Mouse (Mus musculus) lung, embryonic 16.5 days (tissue): Measurements from ENCODE around the gene Cd40. TPM values are rescaled to one million over a fixed set of nuclear protein-coding genes. Genes with fewer than 3 reads are reported as not detected.

Experiments used
- ATAC-seq: fragments of 200-750 bp; cut with Nextera tagmentation; 2 replicates; pipeline ENCODE4 v1.8.0; 2017; ENCODE audit warnings: low read depth, mild to moderate bottlenecking, moderate library complexity
- H3K27ac ChIP-seq: fragments of 300-500 bp; sonication (generic); 2 replicates; pipeline ENCODE4 v1.5.1; 2014; ENCODE audit warnings: mild to moderate bottlenecking, control low read depth, low read length
- H3K27me3 ChIP-seq: fragments of 300-500 bp; sonication (generic); 2 replicates; pipeline ENCODE4 v1.6.1; 2014; ENCODE audit warnings: low read depth, low read length, mixed read lengths; ENCODE audit not compliant: control insufficient read depth, insufficient read depth
- H3K36me3 ChIP-seq: fragments of 300-500 bp; sonication (generic); 2 replicates; pipeline ENCODE4 v1.6.1; 2014; ENCODE audit warnings: low read length; ENCODE audit not compliant: control insufficient read depth, insufficient read depth
- H3K4me1 ChIP-seq: fragments of 300-500 bp; sonication (generic); replicated peaks from 2 replicates; pipeline ENCODE4 v1.6.1; 2014; ENCODE audit warnings: low read length, mixed read lengths; ENCODE audit not compliant: control insufficient read depth, insufficient read depth
- H3K4me2 ChIP-seq: fragments of 300-500 bp; sonication (generic); 2 replicates; pipeline ENCODE4 v1.6.1; 2014; ENCODE audit warnings: low read depth, low read length, control low read depth
- H3K4me3 ChIP-seq: fragments of 300-500 bp; sonication (generic); 2 replicates; pipeline ENCODE4 v1.5.1; 2014; ENCODE audit warnings: mild to moderate bottlenecking, low read length, control low read depth
- H3K9ac ChIP-seq: fragments of 300-500 bp; sonication (generic); 2 replicates; pipeline ENCODE4 v1.6.1; 2014; ENCODE audit warnings: low read length, control low read depth
- H3K9me3 ChIP-seq: fragments of 300-500 bp; sonication (generic); 2 replicates; pipeline ENCODE4 v1.6.1; 2016; ENCODE audit warnings: low read length; ENCODE audit not compliant: control insufficient read depth
- WGBS: fragments of 180-500 bp; shearing (Covaris S2); extraction: QIAGEN DNeasy Blood & Tissue Kit; methylation state at CpG from one replicate; pipeline ENCODE4 v1.1.7; 2014; 5-methylcytosine and 5-hydroxymethylcytosine counted together
- polyA plus RNA-seq: library from polyadenylated mRNA; unstranded; fragments of >200 nt; fragmentation: Nextera tagmentation; extraction: Ambion mirVana; gene quantifications from 2 replicates; pipeline ENCODE4 v1.2.1, GENCODE M21; 2015

Cd40 gene
- polyA plus RNA-seq, 1 experiment from 2014 or later = 41.9 TPM

DNA sequence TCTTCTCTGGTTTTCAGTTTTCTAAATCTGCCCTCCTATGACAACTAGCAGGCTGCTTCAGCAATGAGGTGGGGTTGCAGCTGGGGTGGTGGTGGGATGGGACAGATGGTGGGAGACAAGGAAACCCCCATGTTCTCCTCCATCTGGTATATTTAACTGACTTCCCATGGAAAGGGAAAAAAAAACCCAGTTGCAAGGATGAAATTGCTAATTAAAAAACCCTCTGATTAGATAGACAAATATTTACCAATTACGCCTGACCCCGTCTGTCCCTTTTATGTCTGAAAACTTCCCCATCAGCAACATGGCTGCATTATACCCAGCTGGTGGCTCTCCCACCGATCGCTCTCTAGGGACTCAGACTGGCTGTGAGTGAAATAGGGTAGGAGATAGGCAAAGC, 31.2 kb downstream of the Cd40 start:
- Histone ChIP-seq H3K36me3 (no peaks in the 10 kb centered on the region), H3K9ac (no peak overlapping the region), H3K9me3 (no peaks in the 10 kb centered on the region), H3K27me3 (no peaks in the 10 kb centered on the region), H3K27ac (no peak overlapping the region), H3K4me2 (no peak overlapping the region), H3K4me1 (no peaks in the 10 kb centered on the region), H3K4me3 (no peak overlapping the region)
- 67% methylated on average over 4 of the region's 4 CpGs for WGBS
- no peak for ATAC-seq

DNA sequence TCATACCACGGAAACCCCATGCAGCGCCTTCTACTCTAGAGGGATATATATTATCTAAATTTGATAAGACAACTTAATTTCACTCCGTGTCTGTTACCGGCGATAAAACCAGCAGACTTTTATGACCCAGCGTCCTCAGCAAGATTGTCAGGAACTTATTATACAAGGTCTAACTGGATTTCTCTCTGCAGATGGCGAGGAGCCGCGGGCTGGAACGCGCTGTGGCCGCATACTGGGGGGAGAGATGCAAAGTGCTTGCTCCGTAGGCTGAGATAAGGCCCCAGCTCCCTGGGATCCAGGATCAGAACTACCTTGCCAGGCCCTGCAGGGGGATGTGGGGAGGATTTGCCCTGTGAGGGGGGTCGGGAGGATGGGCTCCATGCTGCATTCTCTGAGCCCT, 34.0 kb downstream of the Cd40 start:
- Histone ChIP-seq H3K27ac (no peak overlapping the region), H3K9me3 (no peaks in the 10 kb centered on the region), H3K9ac (no peak overlapping the region), H3K27me3 (no peaks in the 10 kb centered on the region; the same call in 1 of the 2 replicates), H3K4me2 (no peak overlapping the region), H3K36me3 (no peaks in the 10 kb centered on the region), H3K4me1 (no peaks in the 10 kb centered on the region), H3K4me3 (no peak overlapping the region)
- ATAC-seq = no peak
- 36% methylated on average over 14 of the region's 14 CpGs for WGBS

DNA sequence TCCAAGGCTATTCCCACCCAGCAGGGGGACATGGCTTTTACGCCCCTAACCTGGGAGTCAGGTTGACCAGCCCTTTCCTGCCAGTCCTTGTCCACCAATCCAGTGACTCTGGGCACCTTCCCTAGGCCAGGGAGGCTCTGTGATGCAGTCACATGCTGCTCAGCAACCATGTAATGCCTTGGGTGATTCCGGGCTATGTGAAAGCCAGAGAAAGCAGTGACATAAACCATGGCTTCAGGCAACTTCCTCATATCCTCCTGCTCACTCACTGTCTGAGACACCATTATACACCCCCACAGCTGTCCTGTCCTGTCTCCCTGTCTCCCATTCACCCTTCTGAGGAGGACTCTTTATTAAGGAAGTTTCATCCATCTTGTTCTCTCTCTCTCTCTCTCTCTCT, 35.2 kb downstream of the Cd40 start, which contains the start of gene 1700025C18Rik:
TSS of gene 1700025C18Rik (minus strand) at position 101 of the 400 bp plus-strand sequence.
- WGBS = 88% methylated on average over 2 of the region's 2 CpGs

DNA sequence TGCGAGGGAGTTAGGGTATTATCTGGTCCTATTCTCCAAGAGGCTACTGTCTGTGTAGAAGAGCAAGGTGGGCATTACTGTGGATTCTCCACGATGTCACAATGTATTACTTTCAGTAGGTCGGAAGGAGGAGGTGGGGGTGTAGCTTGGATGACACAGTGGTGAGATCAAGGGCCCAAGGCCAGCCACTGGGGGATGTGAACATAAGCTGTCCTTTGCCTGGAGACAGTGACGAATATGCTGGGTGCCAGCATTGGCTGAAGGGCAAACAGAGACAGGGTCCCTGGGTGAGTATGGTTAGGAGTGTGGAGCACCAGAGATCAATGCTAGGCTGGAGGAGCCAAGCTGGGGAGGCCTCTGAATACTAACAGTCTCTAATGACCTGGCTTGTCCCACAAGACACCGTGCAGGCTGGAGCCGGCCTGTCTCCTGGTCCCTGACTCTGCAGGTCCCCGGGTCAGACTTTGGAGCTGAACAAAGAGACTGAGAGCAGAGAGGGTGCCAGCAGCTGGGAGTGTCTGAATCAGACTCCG, 36.1 kb downstream of the Cd40 start:
- Histone ChIP-seq H3K36me3 (no peaks in the 10 kb centered on the region), H3K27me3 (peaks cover 3% of the 10 kb centered on the region; the same call in 1 of the 2 replicates), H3K9ac (no peak overlapping the region), H3K9me3 (no peaks in the 10 kb centered on the region), H3K4me3 (no peak overlapping the region), H3K4me2 (no peak overlapping the region), H3K4me1 (no peaks in the 10 kb centered on the region), H3K27ac (no peak overlapping the region)
- ATAC-seq = no peak
- 56% methylated on average over 8 of the region's 8 CpGs for WGBS

More for the DNA sequence above, 35.2 kb downstream of the Cd40 start, which contains the start of gene 1700025C18Rik:
- no peaks in the 10 kb centered on the region for H3K4me1 ChIP-seq
- H3K4me3 ChIP-seq = no peak within 1 kb of the TSS
- no peak within 1 kb of the TSS for H3K9ac ChIP-seq
- H3K36me3 ChIP-seq = no peaks in the 10 kb centered on the region
- no peaks in the 10 kb centered on the region; the same call in 1 of the 2 replicates for H3K27me3 ChIP-seq
- H3K9me3 ChIP-seq = no peaks in the 10 kb centered on the region
- ATAC-seq = no peak
- no peak within 1 kb of the TSS for H3K4me2 ChIP-seq
- H3K27ac ChIP-seq = no peak within 1 kb of the TSS

DNA sequence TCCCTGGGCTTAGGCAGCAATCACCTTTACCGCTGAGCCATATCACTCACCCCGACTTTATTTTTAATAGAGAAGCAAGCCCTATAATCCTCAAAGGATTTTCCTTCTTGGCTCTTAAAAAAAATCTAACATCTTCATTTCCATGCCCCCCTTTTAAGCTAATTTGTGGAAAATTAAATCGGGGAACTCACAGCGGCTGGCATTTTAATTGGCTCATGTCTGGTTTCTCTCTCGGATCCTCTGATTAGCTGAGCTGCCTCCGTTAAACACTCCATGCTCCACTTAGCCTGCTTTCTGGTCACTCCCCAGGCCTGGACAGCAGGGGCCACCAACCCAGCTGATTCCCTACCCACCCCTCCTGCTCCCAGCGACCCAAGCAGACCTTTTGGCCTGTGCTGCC, 37.0 kb downstream of the Cd40 start:
- Histone ChIP-seq H3K27me3 (peaks cover 5% of the 10 kb centered on the region; the same call in 1 of the 2 replicates), H3K4me1 (no peaks in the 10 kb centered on the region), H3K36me3 (no peaks in the 10 kb centered on the region), H3K27ac (no peak overlapping the region), H3K9ac (no peak overlapping the region), H3K4me3 (no peak overlapping the region), H3K9me3 (no peaks in the 10 kb centered on the region), H3K4me2 (no peak overlapping the region)
- no peak for ATAC-seq
- 72% methylated on average over 7 of the region's 7 CpGs for WGBS

DNA sequence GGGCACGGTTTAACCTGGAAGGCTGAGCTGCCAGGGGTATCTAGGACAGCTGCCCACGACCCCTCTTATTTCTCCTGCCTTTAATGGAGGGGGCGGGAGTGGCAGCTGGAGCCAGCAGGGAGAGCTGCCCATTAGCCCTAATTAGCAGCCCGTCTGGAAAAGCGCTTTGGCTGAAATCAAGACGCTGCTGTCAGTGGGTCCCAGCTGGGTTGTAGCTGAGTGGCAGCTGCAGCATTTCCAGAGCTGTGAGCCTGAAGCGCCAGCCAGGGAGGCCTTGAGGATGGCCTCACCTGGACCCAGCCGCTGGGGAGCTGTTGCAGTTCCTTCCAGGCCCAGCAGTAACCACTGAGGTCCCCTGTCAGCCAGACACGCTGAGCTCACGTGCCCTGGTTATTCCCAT, 40.9 kb downstream of the Cd40 start:
- H3K9me3 ChIP-seq = no peaks in the 10 kb centered on the region
- no peak overlapping the region for H3K4me2 ChIP-seq
- H3K36me3 ChIP-seq = no peaks in the 10 kb centered on the region
- H3K9ac ChIP-seq = no peak overlapping the region
- H3K4me1 ChIP-seq = no peaks in the 10 kb centered on the region
- H3K27ac ChIP-seq = no peak overlapping the region
- H3K4me3 ChIP-seq = no peak overlapping the region
- peaks cover 10% of the 10 kb centered on the region; the same call in 1 of the 2 replicates for H3K27me3 ChIP-seq
- WGBS = 26% methylated on average over 10 of the region's 10 CpGs
- ATAC-seq = no peak

DNA sequence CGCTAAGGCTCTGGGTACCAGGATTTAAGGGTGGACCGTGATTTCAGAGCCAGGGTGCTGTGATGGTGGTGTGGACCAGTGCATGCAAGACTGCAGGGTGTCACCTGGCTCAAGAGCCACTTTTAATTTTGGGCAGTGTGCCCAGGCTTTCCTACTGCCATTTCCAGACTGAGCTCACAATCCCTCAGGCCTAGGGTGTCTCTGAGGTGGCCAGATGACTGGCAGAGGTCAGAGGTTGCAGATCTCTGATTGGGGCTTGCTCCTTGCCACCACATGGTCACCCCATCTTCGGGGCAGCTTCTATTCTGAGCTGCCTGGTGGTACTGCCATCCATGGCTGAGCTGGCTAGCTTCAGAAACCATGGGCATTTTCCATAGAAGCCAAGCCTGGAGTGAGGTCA, 43.4 kb downstream of the Cd40 start:
- H3K4me1 ChIP-seq = no peaks in the 10 kb centered on the region
- WGBS = 81% methylated on average over 3 of the region's 3 CpGs
- H3K4me3 ChIP-seq = no peak overlapping the region
- H3K27ac ChIP-seq = no peak overlapping the region
- no peaks in the 10 kb centered on the region for H3K36me3 ChIP-seq
- H3K9me3 ChIP-seq = no peaks in the 10 kb centered on the region
- H3K27me3 ChIP-seq = peaks cover 10% of the 10 kb centered on the region; the same call in 1 of the 2 replicates
- no peak for ATAC-seq
- H3K4me2 ChIP-seq = no peak overlapping the region
- H3K9ac ChIP-seq = no peak overlapping the region

DNA sequence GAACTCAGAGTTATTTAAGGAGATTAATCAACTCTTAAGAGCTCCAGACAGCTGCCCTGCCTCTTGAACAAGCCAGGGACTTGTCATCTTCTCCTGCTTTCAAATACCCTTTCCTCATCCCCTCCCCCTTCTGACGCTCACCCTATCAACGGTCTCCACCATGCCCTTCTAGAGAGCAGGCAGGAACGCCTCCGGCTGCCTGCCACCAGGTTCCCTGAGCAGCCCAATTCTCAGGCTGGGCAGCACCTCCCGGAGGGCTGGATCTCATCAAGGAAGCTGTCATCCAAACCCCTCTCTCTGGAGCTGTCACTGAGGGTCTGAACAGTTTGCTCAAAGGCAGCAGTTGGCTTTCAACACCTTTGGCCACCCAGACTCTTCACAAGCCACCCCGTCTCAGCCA, 45.3 kb downstream of the Cd40 start:
- no peak overlapping the region for H3K4me2 ChIP-seq
- H3K27me3 ChIP-seq = peaks cover 16% of the 10 kb centered on the region
- ATAC-seq = no peak
- no peaks in the 10 kb centered on the region for H3K4me1 ChIP-seq
- no peaks in the 10 kb centered on the region for H3K9me3 ChIP-seq
- no peaks in the 10 kb centered on the region for H3K36me3 ChIP-seq
- WGBS = 5% methylated on average over 6 of the region's 6 CpGs
- no peak overlapping the region for H3K4me3 ChIP-seq
- H3K27ac ChIP-seq = no peak overlapping the region
- no peak overlapping the region for H3K9ac ChIP-seq

DNA sequence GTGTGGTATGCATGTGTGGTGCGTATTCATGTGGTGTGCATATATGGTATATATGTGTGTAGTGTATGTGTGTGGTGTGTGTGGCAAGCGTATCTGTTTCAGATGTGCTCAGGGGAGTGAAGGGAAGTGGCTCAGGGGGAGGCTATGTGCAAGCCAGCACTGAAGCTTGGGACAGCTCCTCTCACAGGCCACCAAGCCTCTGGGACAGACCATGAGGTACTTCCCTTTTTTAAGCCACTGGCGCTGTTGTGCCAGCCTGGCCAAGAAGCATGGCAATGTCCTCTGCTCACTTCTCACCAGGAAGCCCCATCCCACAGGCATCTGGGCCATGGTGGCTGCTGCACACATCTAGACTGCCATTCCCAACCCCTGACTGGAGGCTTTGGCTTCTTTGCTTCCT, 47.5 kb downstream of the Cd40 start:
- Histone ChIP-seq H3K9me3 (no peaks in the 10 kb centered on the region), H3K27me3 (peaks cover 25% of the 10 kb centered on the region), H3K9ac (no peak overlapping the region), H3K27ac (no peak overlapping the region), H3K4me2 (no peak overlapping the region), H3K36me3 (no peaks in the 10 kb centered on the region), H3K4me1 (no peaks in the 10 kb centered on the region), H3K4me3 (no peak overlapping the region)
- WGBS = 75% methylated on average over 3 of the region's 3 CpGs
- ATAC-seq = no peak
